Mouse (Mus musculus): ENCODE results near the gene Yif1b. TPM values are rescaled to one million over a fixed set of nuclear protein-coding genes. Genes with fewer than 3 reads are reported as not detected.

Gene Yif1b
- polyA plus RNA-seq, 2 experiments: 107 to 139 TPM

DNA sequence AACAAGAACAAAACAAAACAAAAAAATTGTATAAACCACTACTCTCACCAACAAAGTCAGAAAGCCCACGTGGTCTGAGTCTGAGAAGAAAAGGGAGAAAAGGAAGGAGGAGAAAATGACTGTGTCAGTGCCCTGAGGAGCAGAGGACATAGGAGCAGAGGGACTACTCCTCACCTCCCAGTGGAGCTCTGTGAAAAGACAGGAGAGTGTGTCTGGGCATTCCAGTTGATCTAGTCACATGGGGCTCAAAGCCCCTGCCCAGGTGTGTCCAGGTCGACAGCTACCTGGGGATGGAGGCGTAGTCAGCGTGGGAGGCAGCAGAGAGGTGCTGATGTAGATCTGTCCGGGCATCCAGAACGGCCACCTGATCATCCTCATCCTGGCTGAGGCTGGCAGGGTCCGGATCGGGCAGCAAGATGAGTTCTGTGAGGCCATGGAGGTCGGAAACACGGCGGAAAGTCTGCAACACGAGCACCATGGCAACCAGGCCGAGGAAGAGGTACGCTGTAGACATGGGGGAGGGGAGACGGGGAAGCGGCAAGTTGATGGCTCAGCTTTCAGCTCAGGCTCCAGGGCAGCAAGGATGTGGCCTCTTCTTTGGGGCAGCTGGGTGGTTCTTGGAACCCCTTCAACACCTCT, 13.3 kb upstream of the Yif1b start:
- H3K4me3 ChIP-seq (replicated peaks; ENCODE audit: low read length): no peak overlapping the region
- H3K4me1 ChIP-seq (ENCODE audit: control insufficient read depth, insufficient read depth, low read length): peaks cover 7% of the 10 kb centered on the region; the same call in 1 of the 2 replicates
- no peak for ATAC-seq (ENCODE audit: low FRiP score, low read depth)
- 12% methylated on average over 16 of the region's 16 CpGs for WGBS
- H3K27ac ChIP-seq (replicated peaks; ENCODE audit: low read depth, low read length): no peak overlapping the region
- no peaks in the 10 kb centered on the region for H3K36me3 ChIP-seq (ENCODE audit: control insufficient read depth, insufficient read depth, low read length)
- H3K9ac ChIP-seq (ENCODE audit: low read depth, low read length, severe bottlenecking): no peak overlapping the region
- no peaks in the 10 kb centered on the region; the same call in 1 of the 2 replicates for H3K9me3 ChIP-seq (ENCODE audit: control insufficient read depth, low read length)
- H3K27me3 ChIP-seq (ENCODE audit: control insufficient read depth, insufficient read depth, low read length): no peaks in the 10 kb centered on the region
- H3K4me2 ChIP-seq (replicated peaks; ENCODE audit: low read depth, low read length, severe bottlenecking): 0 out of 2 replicates have a peak overlapping the region, but pooled peaks have one; percentile 21
- TF ChIP-seq POLR2A (IDR thresholded peaks at IDR 0.05; ENCODE audit: borderline replicate concordance, extremely low read depth, insufficient read depth, insufficient read length): no peak
- no peak for DNase-seq (ENCODE audit: low spot score)

DNA sequence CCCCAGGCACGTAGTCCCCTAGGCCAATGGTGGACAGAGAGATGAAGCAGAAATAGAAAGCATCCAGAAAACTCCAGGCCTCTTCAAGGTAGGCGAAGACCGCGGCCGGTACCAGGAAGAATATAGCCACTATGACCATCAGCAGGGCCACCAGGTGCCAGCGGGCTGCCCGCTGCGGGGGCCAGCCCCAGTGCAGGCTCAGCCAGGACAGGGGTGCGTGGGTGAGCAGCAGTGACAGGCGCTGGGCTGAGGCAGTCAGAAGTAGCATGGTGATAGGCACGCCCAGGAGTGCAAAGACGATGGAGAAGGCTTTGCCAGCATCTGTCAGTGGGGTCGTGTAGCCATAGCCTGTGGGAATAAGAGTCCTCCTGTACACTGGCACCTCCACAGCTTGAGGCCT, 12.6 kb upstream of the Yif1b start:
- no peak overlapping the region for H3K4me2 ChIP-seq (replicated peaks; ENCODE audit: low read depth, low read length, severe bottlenecking)

DNA sequence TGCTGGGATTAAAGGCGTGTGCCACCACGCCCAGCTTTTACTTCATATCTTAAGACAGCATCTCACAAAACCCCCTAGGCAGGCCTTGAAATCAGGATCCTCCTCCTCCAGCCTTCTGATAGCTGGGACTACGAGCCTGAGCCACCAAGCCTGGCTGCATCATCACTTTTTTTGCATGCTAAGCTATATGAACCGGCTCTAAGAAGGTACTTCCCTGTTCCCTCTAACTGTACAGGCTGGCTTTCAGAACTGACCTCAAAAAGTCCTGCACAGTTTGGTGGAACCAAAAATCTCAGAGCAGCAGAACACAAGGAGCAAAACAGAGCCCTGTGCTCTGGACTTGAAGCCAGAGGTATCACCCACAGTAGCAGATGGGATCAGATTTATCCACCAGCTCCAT, 9.9 kb upstream of the Yif1b start:
- Histone ChIP-seq H3K27me3 (ENCODE audit: control insufficient read depth, insufficient read depth, low read length) (peaks cover 19% of the 10 kb centered on the region), H3K4me3 (replicated peaks; ENCODE audit: low read length) (no peak overlapping the region), H3K4me2 (replicated peaks; ENCODE audit: low read depth, low read length, severe bottlenecking) (no peak overlapping the region), H3K9me3 (ENCODE audit: control insufficient read depth, low read length) (no peaks in the 10 kb centered on the region), H3K4me1 (ENCODE audit: control insufficient read depth, insufficient read depth, low read length) (peaks cover 7% of the 10 kb centered on the region; the same call in 1 of the 2 replicates), H3K27ac (replicated peaks; ENCODE audit: low read depth, low read length) (no peak overlapping the region), H3K9ac (ENCODE audit: low read depth, low read length, severe bottlenecking) (no peak overlapping the region), H3K36me3 (ENCODE audit: control insufficient read depth, insufficient read depth, low read length) (no peaks in the 10 kb centered on the region)
- TF ChIP-seq POLR2A (IDR thresholded peaks at IDR 0.05; ENCODE audit: borderline replicate concordance, extremely low read depth, insufficient read depth, insufficient read length): no peak
- no peak for ATAC-seq (ENCODE audit: low FRiP score, low read depth)
- WGBS: 69% methylated on average over 4 of the region's 4 CpGs
- no peak for DNase-seq (ENCODE audit: low spot score)

More for the DNA sequence above, 12.6 kb upstream of the Yif1b start:
- Histone ChIP-seq H3K4me1 (ENCODE audit: control insufficient read depth, insufficient read depth, low read length) (peaks cover 7% of the 10 kb centered on the region; the same call in 1 of the 2 replicates), H3K4me3 (replicated peaks; ENCODE audit: low read length) (no peak overlapping the region), H3K36me3 (ENCODE audit: control insufficient read depth, insufficient read depth, low read length) (no peaks in the 10 kb centered on the region), H3K27me3 (ENCODE audit: control insufficient read depth, insufficient read depth, low read length) (no peaks in the 10 kb centered on the region), H3K9me3 (ENCODE audit: control insufficient read depth, low read length) (no peaks in the 10 kb centered on the region), H3K27ac (replicated peaks; ENCODE audit: low read depth, low read length) (no peak overlapping the region), H3K9ac (ENCODE audit: low read depth, low read length, severe bottlenecking) (no peak overlapping the region)
- no peak for TF ChIP-seq POLR2A (IDR thresholded peaks at IDR 0.05; ENCODE audit: borderline replicate concordance, extremely low read depth, insufficient read depth, insufficient read length)
- DNase-seq (ENCODE audit: low spot score): no peak
- no peak for ATAC-seq (ENCODE audit: low FRiP score, low read depth)
- 80% methylated on average over 12 of the region's 13 CpGs for WGBS

DNA sequence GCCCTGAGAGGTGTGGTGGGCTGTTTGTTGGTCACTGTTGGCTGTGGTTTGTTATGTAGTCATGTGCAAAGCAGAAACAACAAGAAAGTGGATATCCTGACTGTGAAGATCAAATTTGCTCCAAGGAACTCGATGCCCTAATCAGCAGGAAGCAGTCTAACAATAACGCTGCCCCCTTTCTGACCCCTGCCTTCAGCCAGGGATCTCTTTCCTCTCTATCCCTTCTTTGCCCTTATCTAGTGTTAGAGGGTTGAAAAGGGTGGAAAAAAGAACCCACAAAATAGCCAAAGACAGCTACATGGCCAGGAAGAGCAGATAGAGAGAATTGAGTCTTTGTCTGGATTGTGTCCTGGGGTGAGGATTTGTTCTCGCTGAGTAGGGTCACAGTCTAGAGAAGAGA, 7.6 kb upstream of the Yif1b start:
- no peak for ATAC-seq (ENCODE audit: low FRiP score, low read depth)
- H3K27me3 ChIP-seq (ENCODE audit: control insufficient read depth, insufficient read depth, low read length): peaks cover 21% of the 10 kb centered on the region
- no peak for DNase-seq (ENCODE audit: low spot score)
- 68% methylated on average over 3 of the region's 3 CpGs for WGBS
- H3K4me3 ChIP-seq (replicated peaks; ENCODE audit: low read length): no peak overlapping the region
- H3K9ac ChIP-seq (ENCODE audit: low read depth, low read length, severe bottlenecking): no peak overlapping the region
- no peak for TF ChIP-seq POLR2A (IDR thresholded peaks at IDR 0.05; ENCODE audit: borderline replicate concordance, extremely low read depth, insufficient read depth, insufficient read length)
- H3K36me3 ChIP-seq (ENCODE audit: control insufficient read depth, insufficient read depth, low read length): no peaks in the 10 kb centered on the region
- no peak overlapping the region for H3K4me2 ChIP-seq (replicated peaks; ENCODE audit: low read depth, low read length, severe bottlenecking)
- no peaks in the 10 kb centered on the region for H3K9me3 ChIP-seq (ENCODE audit: control insufficient read depth, low read length)
- no peak overlapping the region for H3K27ac ChIP-seq (replicated peaks; ENCODE audit: low read depth, low read length)
- no peaks in the 10 kb centered on the region for H3K4me1 ChIP-seq (ENCODE audit: control insufficient read depth, insufficient read depth, low read length)

DNA sequence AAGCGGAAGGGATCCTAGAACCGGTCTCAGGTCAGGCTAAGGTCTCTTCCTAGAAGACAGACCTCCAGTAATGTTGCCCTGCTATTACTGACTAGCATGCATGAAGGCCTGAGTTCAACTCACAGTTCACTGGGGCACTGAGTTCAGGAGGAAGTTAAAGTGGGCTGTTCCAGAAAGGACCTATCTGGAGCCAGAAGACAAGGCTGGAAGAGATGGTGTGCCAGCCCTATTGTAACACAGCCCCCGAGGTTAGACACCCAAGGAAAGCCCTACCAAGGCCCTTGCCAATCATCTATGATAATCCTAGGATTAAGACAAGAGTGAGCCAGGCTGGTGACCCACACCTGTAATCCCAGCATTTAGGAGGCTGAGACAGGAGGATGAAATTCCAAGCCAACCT, 6.6 kb upstream of the Yif1b start:
- DNase-seq (ENCODE audit: low spot score) (no peak), ATAC-seq (ENCODE audit: low FRiP score, low read depth) (no peak)
- Histone ChIP-seq H3K27me3 (ENCODE audit: control insufficient read depth, insufficient read depth, low read length) (peaks cover 21% of the 10 kb centered on the region), H3K9me3 (ENCODE audit: control insufficient read depth, low read length) (no peaks in the 10 kb centered on the region), H3K27ac (replicated peaks; ENCODE audit: low read depth, low read length) (no peak overlapping the region), H3K4me2 (replicated peaks; ENCODE audit: low read depth, low read length, severe bottlenecking) (peak overlapping the region; percentile 94), H3K36me3 (ENCODE audit: control insufficient read depth, insufficient read depth, low read length) (no peaks in the 10 kb centered on the region), H3K4me3 (replicated peaks; ENCODE audit: low read length) (peak overlapping the region; percentile 62), H3K9ac (ENCODE audit: low read depth, low read length, severe bottlenecking) (peak overlapping the region; percentile 79; the same call in 1 of the 2 replicates), H3K4me1 (ENCODE audit: control insufficient read depth, insufficient read depth, low read length) (no peaks in the 10 kb centered on the region)
- no peak for TF ChIP-seq POLR2A (IDR thresholded peaks at IDR 0.05; ENCODE audit: borderline replicate concordance, extremely low read depth, insufficient read depth, insufficient read length)
- 51% methylated on average over 3 of the region's 3 CpGs for WGBS

Measured in limb, embryonic 14.5 days (tissue).